Mouse (Mus musculus): Measurements from ENCODE around the gene Haghl.

The Haghl gene

GRCm38 (mm10) chr17:25818851-25819780 lies 33.6 kb upstream of the Haghl start:
- peak; percentile 52 for DNase-seq (ENCODE audit: low spot score)

- peak; percentile 33 for DNase-seq (ENCODE audit: low spot score)
Measured at GRCm38 (mm10) chr17:25817662-25818061, 32.2 kb upstream of the Haghl start.

- DNase-seq (ENCODE audit: low spot score), result peak; percentile 94
Measured at GRCm38 (mm10) chr17:25813471-25813870, 28.0 kb upstream of the Haghl start.

- DNase-seq (ENCODE audit: low spot score), result peak; percentile 33
Measured at GRCm38 (mm10) chr17:25810890-25811289, 25.4 kb upstream of the Haghl start.

GRCm38 (mm10) chr17:25809606-25810340 lies 24.3 kb upstream of the Haghl start:
- DNase-seq (ENCODE audit: low spot score), result peak; percentile 39

GRCm38 (mm10) chr17:25808789-25809605 lies 23.5 kb upstream of the Haghl start, which contains the start of gene Fbxl16:
Gene Fbxl16 (plus strand): TSS chr17:25809085.
- DNase-seq (ENCODE audit: low spot score), result peak; percentile 76

GRCm38 (mm10) chr17:25808028-25808427 lies 22.6 kb upstream of the Haghl start:
- DNase-seq (ENCODE audit: low spot score), result no peak

- DNase-seq (ENCODE audit: low spot score), result peak; percentile 36
Measured at GRCm38 (mm10) chr17:25807452-25807851, 22.0 kb upstream of the Haghl start.

- DNase-seq (ENCODE audit: low spot score), result no peak
Measured at GRCm38 (mm10) chr17:25806507-25806906, 21.0 kb upstream of the Haghl start.

GRCm38 (mm10) chr17:25802825-25803517 lies 17.5 kb upstream of the Haghl start:
- peak; percentile 38 for DNase-seq (ENCODE audit: low spot score)

GRCm38 (mm10) chr17:25801029-25801428 lies 15.6 kb upstream of the Haghl start:
- peak; percentile 50 for DNase-seq (ENCODE audit: low spot score)

- peak; percentile 95 for DNase-seq (ENCODE audit: low spot score)
Measured at GRCm38 (mm10) chr17:25796951-25797369, 11.5 kb upstream of the Haghl start, which contains the start of gene Metrn. Gene Metrn (minus strand): TSS chr17:25797136.

GRCm38 (mm10) chr17:25796211-25796771 lies 10.8 kb upstream of the Haghl start:
- DNase-seq (ENCODE audit: low spot score), result peak; percentile 55

- DNase-seq (ENCODE audit: low spot score), result no peak
Measured at GRCm38 (mm10) chr17:25795609-25796092, 10.2 kb upstream of the Haghl start, which contains the start of gene AC134908.4. Gene AC134908.4 (minus strand): TSS chr17:25795659.

- DNase-seq (ENCODE audit: low spot score), result no peak
Measured at GRCm38 (mm10) chr17:25794998-25795397, 9.5 kb upstream of the Haghl start.

GRCm38 (mm10) chr17:25794197-25794596 lies 8.7 kb upstream of the Haghl start:
- peak; percentile 59 for DNase-seq (ENCODE audit: low spot score)

- peak; percentile 86 for DNase-seq (ENCODE audit: low spot score)
Measured at GRCm38 (mm10) chr17:25792615-25793014, 7.1 kb upstream of the Haghl start, which contains the start of gene Fam173a. Gene Fam173a (minus strand): TSS chr17:25792901.

GRCm38 (mm10) chr17:25791843-25792527 lies 6.5 kb upstream of the Haghl start:
- DNase-seq (ENCODE audit: low spot score), result peak; percentile 89

- DNase-seq (ENCODE audit: low spot score), result no peak
Measured at GRCm38 (mm10) chr17:25791320-25791842, 5.9 kb upstream of the Haghl start.
